Mouse (Mus musculus) spleen, adult 12 weeks (tissue): ENCODE measurements around the gene Rnps1.
"Not testable (repeated sequence)": the region's sequence is repeated elsewhere in the genome, so short reads cannot be mapped to it uniquely, and the experiment has no call there.

Source experiments
- DNase-seq: peaks from one replicate; pipeline ENCODE4 v3.0.0; 2022; ENCODE audit warnings: low spot score

Rnps1 gene

DNA sequence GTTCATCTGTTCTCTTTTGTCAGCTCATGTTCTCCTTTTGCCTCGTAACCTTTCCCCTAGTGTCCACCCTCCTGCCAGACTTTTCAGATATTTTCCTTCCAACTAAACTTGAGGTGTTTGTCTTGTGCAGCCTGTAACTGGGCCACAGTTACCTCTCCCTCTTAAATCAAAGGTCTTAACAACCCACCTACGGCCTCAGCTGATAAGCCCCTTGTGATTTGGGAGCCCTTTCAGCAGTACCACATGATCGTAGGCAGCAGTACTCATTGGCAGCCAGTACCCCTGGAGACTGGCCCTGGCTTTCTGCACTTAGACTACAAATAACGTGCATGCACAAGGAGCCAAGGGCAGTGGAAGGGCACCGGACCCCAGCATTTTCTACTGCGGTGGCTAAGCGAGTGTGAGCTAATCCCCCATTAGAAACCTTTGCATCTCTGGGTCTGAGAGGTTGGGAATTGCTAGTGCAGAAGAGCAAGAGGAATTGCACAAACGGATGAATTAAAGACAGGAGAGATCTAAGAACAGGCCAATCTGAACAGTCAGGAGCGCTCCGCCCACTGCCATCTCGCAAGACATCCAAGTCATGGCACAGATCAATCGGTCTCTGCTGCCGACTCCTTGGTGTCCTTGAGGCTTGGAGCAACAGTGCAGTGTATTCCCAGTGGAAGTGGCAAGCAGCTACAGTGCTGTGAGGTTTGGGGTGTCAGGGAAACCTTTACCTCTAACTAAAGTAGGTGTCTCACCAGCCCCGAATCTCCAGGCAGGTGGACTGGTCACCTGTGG, 15.0 kb downstream of the Rnps1 start:
- no peak for DNase-seq

GRCm38 (mm10) chr17:24437016-24437415, 22.7 kb downstream of the Rnps1 start:
- DNase-seq: peak; percentile 29

- DNase-seq: no peak
These were observed 26.0 kb downstream of the Rnps1 start for GRCm38 (mm10) chr17:24440377-24440776.

- DNase-seq: no peak
These were observed 26.8 kb downstream of the Rnps1 start for GRCm38 (mm10) chr17:24441148-24441547.

- DNase-seq: no peak
These were observed 27.7 kb downstream of the Rnps1 start for GRCm38 (mm10) chr17:24442107-24442506.

DNA sequence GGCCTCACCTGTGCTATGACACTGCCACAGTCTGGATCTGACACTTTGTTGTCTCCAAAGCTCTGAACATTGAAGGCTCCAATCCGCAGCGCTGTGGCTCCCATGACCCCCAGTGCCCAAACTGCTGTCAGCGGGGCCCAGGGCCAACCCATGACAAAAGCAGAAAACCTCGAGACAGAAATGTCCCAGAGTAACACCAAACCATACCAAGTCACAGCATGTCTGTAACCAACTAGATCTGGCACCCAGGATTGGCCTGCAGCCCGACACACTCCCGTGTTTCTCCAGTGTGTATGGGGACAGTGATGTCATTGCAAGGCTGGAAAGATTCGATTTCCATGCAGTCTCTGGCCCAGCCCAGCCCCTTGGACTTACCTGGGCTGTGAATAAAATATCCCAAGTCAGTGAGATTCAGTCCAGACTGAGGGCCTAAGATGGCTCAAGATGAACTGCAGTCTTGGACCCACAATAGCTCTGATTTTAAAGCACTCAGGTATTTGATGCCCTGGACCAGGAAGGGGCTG, 28.3 kb downstream of the Rnps1 start, which contains the start of gene Dnase1l2:
Gene Dnase1l2 (minus strand): TSS at position 474 of the 524 bp plus-strand sequence.
- DNase-seq: no peak

DNA sequence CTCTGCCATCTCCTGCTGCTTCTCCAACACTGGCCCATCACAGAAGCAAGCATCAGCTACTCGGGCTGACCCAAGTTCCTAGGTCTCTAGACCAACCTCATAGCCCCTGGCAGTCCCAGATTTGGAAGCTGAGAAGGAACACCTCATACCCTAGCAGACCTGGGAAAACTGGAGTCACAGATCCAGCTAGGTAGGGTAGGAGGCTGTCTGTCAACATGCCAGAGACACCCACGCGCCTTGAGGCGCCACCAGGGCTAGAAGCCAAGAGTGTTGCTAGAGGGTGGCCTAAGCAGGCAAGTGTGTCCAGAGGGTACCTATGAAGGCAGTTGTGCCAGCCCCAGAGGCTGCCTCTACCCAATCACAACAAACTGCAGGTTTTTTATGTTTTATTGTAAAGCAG, 29.0 kb downstream of the Rnps1 start:
- DNase-seq: no peak

DNA sequence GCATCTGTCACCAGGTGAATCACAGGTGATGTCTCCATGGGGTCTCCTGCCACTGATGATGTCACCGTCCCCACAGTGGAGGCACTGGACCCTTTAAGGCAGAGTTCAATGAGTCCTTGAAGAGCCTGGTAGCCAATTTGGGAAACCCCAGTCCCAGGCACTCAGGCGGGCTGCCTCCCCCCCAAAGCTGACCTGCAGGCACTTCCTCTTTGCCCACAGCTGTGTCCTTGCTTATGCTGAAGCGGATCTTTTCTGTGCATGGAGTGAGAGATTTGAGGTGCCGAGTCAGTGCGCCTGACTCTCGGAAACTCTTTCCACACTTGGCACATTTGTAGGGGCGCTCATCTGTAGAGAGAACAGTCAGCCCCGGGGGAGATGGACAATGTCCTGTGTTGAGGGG, 32.2 kb downstream of the Rnps1 start:
- DNase-seq: no peak

DNA sequence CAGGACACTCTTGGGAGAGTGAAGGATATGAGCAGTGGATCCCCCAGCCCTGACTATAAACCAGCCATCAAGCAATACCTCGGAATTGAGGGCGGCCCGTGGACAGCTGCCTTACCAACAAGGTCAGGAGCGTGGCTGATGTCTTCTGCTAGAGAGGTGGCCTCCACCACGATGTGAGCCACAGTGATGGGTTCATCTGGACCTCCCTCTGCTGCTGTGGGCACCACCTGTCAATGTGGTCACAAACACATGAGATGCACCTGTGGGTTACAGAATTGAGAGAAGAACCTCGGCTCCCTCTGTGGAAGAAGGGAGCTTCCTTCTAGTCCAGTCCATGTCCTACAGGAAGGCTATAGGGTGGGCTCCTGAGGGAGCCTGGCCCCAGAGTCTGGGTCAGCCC, 35.1 kb downstream of the Rnps1 start:
- no peak for DNase-seq

DNA sequence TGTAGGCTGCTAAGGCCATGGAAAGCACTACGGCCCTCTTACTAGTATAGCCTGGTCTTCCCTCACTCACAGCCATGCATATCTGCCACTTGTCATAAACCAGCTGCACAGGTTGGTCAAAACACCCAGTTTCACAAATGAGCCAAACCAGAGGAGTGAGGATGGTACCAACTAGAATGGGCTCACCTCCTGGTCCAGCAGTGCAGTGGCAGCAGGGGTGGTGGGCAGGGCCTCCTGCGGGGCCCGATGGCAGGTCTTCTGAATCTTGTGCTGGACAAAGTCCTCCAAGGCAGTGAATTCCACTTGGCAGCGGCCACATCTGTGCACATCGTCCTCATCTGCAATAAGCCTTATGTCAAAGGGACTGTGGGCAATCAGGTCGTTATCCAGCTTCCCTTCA, 36.9 kb downstream of the Rnps1 start:
- DNase-seq: no peak

DNA sequence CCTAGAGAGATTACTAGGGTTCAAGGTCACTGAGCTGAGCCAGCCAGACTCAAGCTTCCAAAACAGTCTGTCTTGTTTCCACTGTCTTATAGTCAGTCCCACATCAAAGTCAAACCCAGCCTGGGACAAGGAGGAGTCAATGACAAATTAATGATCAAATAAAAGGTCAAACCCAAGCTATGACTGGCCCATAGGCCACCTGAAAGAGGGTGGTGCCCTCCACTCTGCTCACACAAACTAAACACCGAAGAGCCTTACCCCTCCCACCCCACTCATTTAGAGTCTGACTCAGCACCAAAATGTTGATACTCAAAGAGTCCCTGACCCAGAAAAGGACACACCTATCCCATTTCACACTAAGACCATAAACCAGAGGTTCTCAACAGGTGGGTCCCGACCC, 39.0 kb downstream of the Rnps1 start:
- peak; percentile 32 for DNase-seq

DNA sequence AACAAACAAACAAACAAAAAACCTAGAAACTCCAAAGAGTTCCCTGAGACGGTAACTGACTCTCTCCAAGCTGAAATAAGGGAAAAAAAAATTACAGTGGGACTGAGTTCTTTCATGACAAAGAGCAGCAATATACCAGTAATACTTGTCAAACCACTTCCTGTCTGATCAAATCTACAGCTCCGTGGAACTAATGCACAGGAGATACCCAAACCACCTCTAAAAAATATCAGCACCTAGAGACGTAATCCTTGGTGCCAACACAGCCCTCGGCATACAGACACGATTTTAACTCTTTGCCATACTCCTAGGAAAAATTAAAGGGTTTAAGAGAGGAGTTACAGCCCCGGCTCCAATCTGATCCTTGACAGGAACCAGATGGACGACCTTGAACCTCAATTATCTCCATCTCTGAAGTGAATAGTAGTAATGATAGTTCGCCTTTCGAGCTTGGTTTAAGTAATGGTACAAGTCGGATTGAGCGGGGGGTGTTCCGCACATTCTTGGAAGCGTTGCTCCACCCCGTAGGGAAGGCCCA, 39.9 kb downstream of the Rnps1 start:
- DNase-seq: no peak

GRCm38 (mm10) chr17:24454756-24455522, 40.6 kb downstream of the Rnps1 start:
- DNase-seq: peak; percentile 97

DNA sequence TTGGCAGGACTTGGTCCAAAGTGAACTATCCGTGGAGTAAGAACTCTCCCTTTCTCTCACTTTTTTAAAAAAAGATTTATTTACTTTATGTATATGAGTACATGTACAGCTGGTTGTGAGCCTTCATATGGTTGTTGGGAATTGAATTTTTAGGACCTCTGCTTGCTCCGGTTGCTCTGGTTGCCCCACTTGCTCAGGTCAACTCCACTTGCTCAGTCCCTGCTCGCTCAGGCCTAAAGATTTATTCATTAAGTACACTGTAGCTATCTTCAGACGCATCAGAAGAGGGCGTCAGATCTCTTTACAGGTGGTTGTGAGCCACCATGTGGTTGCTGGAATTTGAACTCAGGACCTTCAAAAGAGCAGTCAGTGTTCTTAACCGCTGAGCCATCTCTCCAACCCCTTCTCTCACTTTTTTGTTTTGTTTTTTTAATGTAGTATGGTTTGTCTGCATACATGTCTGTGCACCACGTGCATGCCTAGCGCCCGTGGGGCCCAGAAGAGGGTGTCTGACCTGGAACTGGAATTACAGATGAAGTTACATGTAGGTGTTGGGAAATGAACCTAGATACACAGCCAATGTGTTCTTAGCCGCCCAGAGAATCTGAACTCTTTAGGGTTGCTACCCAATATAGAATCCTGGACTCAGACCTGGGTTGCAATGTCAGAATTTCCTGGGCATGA, 41.3 kb downstream of the Rnps1 start:
- DNase-seq: not testable (repeated sequence)

DNA sequence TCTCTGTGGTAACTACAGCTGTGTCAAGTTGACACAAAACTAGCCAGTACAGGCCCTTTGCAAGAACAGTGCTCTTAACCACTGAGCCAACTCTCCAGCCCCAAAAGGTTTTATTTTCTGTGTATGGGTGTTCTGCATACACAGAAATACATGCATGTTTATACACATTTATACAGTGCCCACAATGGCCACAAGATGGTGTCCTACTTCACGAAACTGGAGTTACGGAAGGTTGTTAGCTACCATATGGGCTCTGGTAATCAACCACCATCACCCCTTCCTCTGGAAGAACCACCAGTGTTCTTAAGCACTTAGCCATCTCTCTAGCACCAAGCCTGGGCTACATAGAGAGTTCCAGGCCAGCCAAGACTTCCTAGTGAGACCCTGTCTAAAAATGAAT, 47.2 kb downstream of the Rnps1 start:
- no peak for DNase-seq

DNA sequence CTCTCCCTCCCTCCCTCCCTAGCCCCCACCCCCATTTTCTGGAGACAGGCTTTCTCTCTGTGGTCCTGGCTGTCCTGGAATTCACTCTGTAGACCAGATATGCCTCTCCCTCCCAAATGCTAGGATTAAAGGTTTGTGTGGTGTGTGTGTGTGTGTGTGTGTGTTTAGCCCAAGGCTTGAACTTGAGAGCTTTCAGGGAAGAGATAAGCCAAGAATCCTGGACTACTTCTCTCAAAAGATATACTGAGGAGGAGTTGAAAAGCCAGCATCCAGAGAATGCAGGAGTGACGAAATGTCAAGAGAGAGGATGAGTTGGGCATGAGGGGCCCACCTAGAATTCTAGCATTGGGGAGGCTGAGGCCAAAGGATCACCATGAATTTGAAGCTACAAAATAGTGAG, 48.6 kb downstream of the Rnps1 start:
- no peak for DNase-seq

GRCm38 (mm10) chr17:24463374-24464133, 49.2 kb downstream of the Rnps1 start:
- no peak for DNase-seq

GRCm38 (mm10) chr17:24468636-24469246, 54.4 kb downstream of the Rnps1 start:
- DNase-seq: no peak

DNA sequence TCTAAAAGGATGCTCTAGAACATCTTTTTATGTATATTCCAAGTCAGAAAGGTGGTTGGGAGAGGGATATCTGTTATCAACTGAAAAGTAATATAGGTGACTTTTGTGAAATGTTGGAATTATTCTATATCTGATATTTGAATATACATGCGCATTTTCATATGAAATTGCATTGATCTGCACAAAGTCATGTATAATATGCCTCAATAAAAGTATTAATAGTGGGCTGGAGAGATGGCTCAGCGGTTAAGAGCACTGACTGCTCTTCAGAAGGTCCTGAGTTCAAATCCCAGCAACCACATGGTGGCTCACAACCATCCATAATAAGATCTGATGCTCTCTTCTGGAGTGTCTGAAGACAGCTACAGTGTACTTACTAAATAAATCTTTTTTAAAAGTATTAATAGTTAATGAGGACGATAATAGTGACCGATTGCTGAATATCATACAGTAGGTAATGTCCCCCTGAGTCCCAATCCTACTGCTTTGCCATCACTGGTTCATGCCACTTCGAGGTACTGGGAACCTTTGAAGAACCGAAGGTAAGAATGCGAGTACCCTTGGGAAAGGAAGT, 55.1 kb downstream of the Rnps1 start:
- no peak for DNase-seq

GRCm38 (mm10) chr17:24469910-24470602, 55.7 kb downstream of the Rnps1 start, which contains the start of the genes E4f1 and Pgp:
Gene E4f1 (minus strand): TSS chr17:24470313.
Gene Pgp (plus strand): TSS chr17:24470392.
- DNase-seq: peak; percentile 99
